Mouse (Mus musculus) urinary bladder, postnatal 14 days (tissue): ENCODE measurements around the gene Wnt5a.

Experiments used
- DNase-seq: peaks from one replicate; pipeline ENCODE4 v3.0.0; 2021; ENCODE audit warnings: low spot score

Gene Wnt5a

GRCm38 (mm10) chr14:28509441-28510340 is 5.1 kb downstream of the Wnt5a start:
- DNase-seq: peak; percentile 45

GRCm38 (mm10) chr14:28510341-28511028 is 5.9 kb downstream of the Wnt5a start:
- peak; percentile 42 for DNase-seq

- DNase-seq: peak; percentile 48
Observed at GRCm38 (mm10) chr14:28511029-28511651, 6.6 kb downstream of the Wnt5a start.

- no peak for DNase-seq
Observed at GRCm38 (mm10) chr14:28512805-28513590, 8.4 kb downstream of the Wnt5a start.

- no peak for DNase-seq
Observed at GRCm38 (mm10) chr14:28514171-28514570, 9.6 kb downstream of the Wnt5a start.

- no peak for DNase-seq
Observed at GRCm38 (mm10) chr14:28515331-28515730, 10.8 kb downstream of the Wnt5a start.

- no peak for DNase-seq
Observed at GRCm38 (mm10) chr14:28517631-28518560, 13.3 kb downstream of the Wnt5a start.

- no peak for DNase-seq
Observed at GRCm38 (mm10) chr14:28521106-28521505, 16.6 kb downstream of the Wnt5a start.

- no peak for DNase-seq
Observed at GRCm38 (mm10) chr14:28522611-28523010, 18.1 kb downstream of the Wnt5a start.

GRCm38 (mm10) chr14:28525566-28525965 is 21.0 kb downstream of the Wnt5a start:
- no peak for DNase-seq

- no peak for DNase-seq
Observed at GRCm38 (mm10) chr14:28528151-28528685, 23.7 kb downstream of the Wnt5a start.

- no peak for DNase-seq
Observed at GRCm38 (mm10) chr14:28531531-28531930, 27.0 kb downstream of the Wnt5a start.

GRCm38 (mm10) chr14:28532943-28533342 is 28.4 kb downstream of the Wnt5a start:
- no peak for DNase-seq

- DNase-seq: no peak
Observed at GRCm38 (mm10) chr14:28533876-28534275, 29.3 kb downstream of the Wnt5a start.

GRCm38 (mm10) chr14:28535814-28536213 is 31.3 kb downstream of the Wnt5a start:
- peak; percentile 40 for DNase-seq

GRCm38 (mm10) chr14:28539577-28539976 is 35.0 kb downstream of the Wnt5a start:
- no peak for DNase-seq

GRCm38 (mm10) chr14:28542117-28542741 is 37.7 kb downstream of the Wnt5a start:
- DNase-seq: peak; percentile 53

- DNase-seq: no peak
Observed at GRCm38 (mm10) chr14:28561861-28562260, 57.3 kb downstream of the Wnt5a start.
